Mouse (Mus musculus) embryonic facial prominence, embryonic 15.5 days (tissue): Measurements from ENCODE around the gene Cinp. TPM values are rescaled to one million over a fixed set of nuclear protein-coding genes. Genes with fewer than 3 reads are reported as not detected.

Experiments
- ATAC-seq: fragments of 200-750 bp; cut with Nextera tagmentation; 2 replicates; pipeline ENCODE4 v1.8.0; 2017; ENCODE audit warnings: low read depth, moderate TSS enrichment; ENCODE audit not compliant: insufficient number of reproducible peaks, low FRiP score, low TSS enrichment
- H3K27ac ChIP-seq: fragments of 300-500 bp; sonication (generic); replicated peaks from 2 replicates; pipeline ENCODE4 v1.5.1; 2015; ENCODE audit warnings: mild to moderate bottlenecking, inconsistent platforms
- H3K27me3 ChIP-seq: fragments of 300-500 bp; sonication (generic); 2 replicates; pipeline ENCODE4 v1.6.1; 2015; ENCODE audit warnings: inconsistent platforms
- H3K36me3 ChIP-seq: fragments of 300-500 bp; sonication (generic); 2 replicates; pipeline ENCODE4 v1.6.1; 2015; ENCODE audit warnings: mild to moderate bottlenecking, inconsistent platforms
- H3K4me1 ChIP-seq: fragments of 300-500 bp; sonication (generic); 2 replicates; pipeline ENCODE4 v1.6.1; 2015; ENCODE audit warnings: inconsistent platforms
- H3K4me2 ChIP-seq: fragments of 300-500 bp; sonication (generic); replicated peaks from 2 replicates; pipeline ENCODE4 v1.6.1; 2015; ENCODE audit warnings: mild to moderate bottlenecking, inconsistent platforms
- H3K4me3 ChIP-seq: fragments of 300-500 bp; sonication (generic); replicated peaks from 2 replicates; pipeline ENCODE4 v1.5.1; 2015; ENCODE audit warnings: mild to moderate bottlenecking, inconsistent platforms
- H3K9ac ChIP-seq: fragments of 300-500 bp; sonication (generic); 2 replicates; pipeline ENCODE4 v1.6.1; 2015; ENCODE audit warnings: inconsistent platforms
- H3K9me3 ChIP-seq: fragments of 300-500 bp; sonication (generic); replicated peaks from 2 replicates; pipeline ENCODE4 v1.6.1; 2016; ENCODE audit warnings: inconsistent platforms
- WGBS: fragments of 180-500 bp; shearing (Covaris S2); methylation state at CpG from one replicate; pipeline ENCODE4 v1.1.7; 2015; 5-methylcytosine and 5-hydroxymethylcytosine counted together
- polyA plus RNA-seq: library from polyadenylated mRNA; unstranded; fragments of >200 nt; fragmentation: Nextera tagmentation; extraction: Ambion mirVana; gene quantifications from 2 replicates; pipeline ENCODE4 v1.2.1, GENCODE M21; 2015

Cinp gene
- polyA plus RNA-seq, 1 experiment from 2014 or later = 68.4 TPM

GRCm38 (mm10) chr12:110844227-110845130, 44.5 kb downstream of the Cinp start:
- H3K9ac ChIP-seq = peak overlapping the region; percentile 48
- H3K27ac ChIP-seq = peak overlapping the region; percentile 88
- H3K4me3 ChIP-seq = peak overlapping the region; percentile 62
- H3K4me2 ChIP-seq = peak overlapping the region; percentile 69
- 1% methylated on average over 42 of the region's 42 CpGs for WGBS
- no peaks in the 10 kb centered on the region for H3K36me3 ChIP-seq
- no peaks in the 10 kb centered on the region for H3K9me3 ChIP-seq
- H3K27me3 ChIP-seq = no peaks in the 10 kb centered on the region
- ATAC-seq = no peak
- peaks cover 25% of the 10 kb centered on the region for H3K4me1 ChIP-seq

- Histone ChIP-seq H3K27me3 (no peaks in the 10 kb centered on the region), H3K4me1 (peaks cover 25% of the 10 kb centered on the region), H3K27ac (no peak overlapping the region), H3K9ac (peak overlapping the region; percentile 48), H3K9me3 (no peaks in the 10 kb centered on the region), H3K36me3 (no peaks in the 10 kb centered on the region), H3K4me2 (peak overlapping the region; percentile 69), H3K4me3 (peak overlapping the region; percentile 62)
- 17% methylated on average over 32 of the region's 32 CpGs for WGBS
- ATAC-seq = 0 out of 2 replicates have a peak, but pooled peaks have one; percentile 21
Measured at GRCm38 (mm10) chr12:110843194-110844048, 45.5 kb downstream of the Cinp start.

- H3K36me3 ChIP-seq = no peaks in the 10 kb centered on the region
- no peaks in the 10 kb centered on the region for H3K27me3 ChIP-seq
- H3K9ac ChIP-seq = no peak overlapping the region
- H3K9me3 ChIP-seq = no peaks in the 10 kb centered on the region
- H3K4me1 ChIP-seq = peaks cover 31% of the 10 kb centered on the region
- ATAC-seq = no peak
- H3K4me3 ChIP-seq = no peak overlapping the region
- H3K4me2 ChIP-seq = no peak overlapping the region
- H3K27ac ChIP-seq = no peak overlapping the region
- 68% methylated on average over 5 of the region's 5 CpGs for WGBS
Measured at GRCm38 (mm10) chr12:110841731-110842493, 47.0 kb downstream of the Cinp start.

- peak within 1 kb of the TSS; percentile 60 for H3K4me2 ChIP-seq
- no peaks in the 10 kb centered on the region for H3K9me3 ChIP-seq
- no peaks in the 10 kb centered on the region for H3K27me3 ChIP-seq
- no peaks in the 10 kb centered on the region for H3K36me3 ChIP-seq
- peak; percentile 80 for ATAC-seq
- H3K27ac ChIP-seq = peak within 1 kb of the TSS; percentile 60
- H3K9ac ChIP-seq = peak within 1 kb of the TSS; percentile 49
- peak within 1 kb of the TSS; percentile 76 for H3K4me3 ChIP-seq
- H3K4me1 ChIP-seq = peaks cover 23% of the 10 kb centered on the region
- WGBS = under 1% methylated on average over 71 of the region's 71 CpGs
Measured at GRCm38 (mm10) chr12:110840348-110841198, 48.4 kb downstream of the Cinp start, which contains the start of gene Mok. Gene Mok, minus strand, starts transcription at chr12:110840939.

- Histone ChIP-seq H3K4me3 (no peak overlapping the region), H3K27me3 (no peaks in the 10 kb centered on the region), H3K4me2 (no peak overlapping the region), H3K27ac (no peak overlapping the region), H3K9ac (no peak overlapping the region), H3K4me1 (peaks cover 14% of the 10 kb centered on the region), H3K36me3 (no peaks in the 10 kb centered on the region), H3K9me3 (no peaks in the 10 kb centered on the region)
- WGBS = 81% methylated on average over 8 of the region's 8 CpGs
- ATAC-seq = no peak
Measured at GRCm38 (mm10) chr12:110837850-110838249, 51.1 kb downstream of the Cinp start.

- Histone ChIP-seq H3K4me1 (peaks cover 14% of the 10 kb centered on the region), H3K9ac (no peak overlapping the region), H3K27ac (peak overlapping the region; percentile 35), H3K9me3 (no peaks in the 10 kb centered on the region), H3K4me2 (no peak overlapping the region), H3K36me3 (no peaks in the 10 kb centered on the region), H3K27me3 (no peaks in the 10 kb centered on the region), H3K4me3 (no peak overlapping the region)
- ATAC-seq = no peak
- WGBS = 28% methylated on average over 5 of the region's 5 CpGs
Measured at GRCm38 (mm10) chr12:110837192-110837841, 51.6 kb downstream of the Cinp start.

- Histone ChIP-seq H3K4me3 (no peak overlapping the region), H3K9ac (no peak overlapping the region), H3K36me3 (no peaks in the 10 kb centered on the region), H3K27ac (peak overlapping the region; percentile 35; the same call in 1 of the 2 replicates), H3K4me1 (peaks cover 14% of the 10 kb centered on the region), H3K4me2 (no peak overlapping the region), H3K27me3 (no peaks in the 10 kb centered on the region), H3K9me3 (no peaks in the 10 kb centered on the region)
- 35% methylated on average over 6 of the region's 6 CpGs for WGBS
- ATAC-seq = no peak
Measured at GRCm38 (mm10) chr12:110836729-110837128, 52.2 kb downstream of the Cinp start.

- Histone ChIP-seq H3K4me3 (no peak overlapping the region), H3K27ac (no peak overlapping the region), H3K4me2 (no peak overlapping the region), H3K27me3 (no peaks in the 10 kb centered on the region), H3K9ac (no peak overlapping the region), H3K36me3 (no peaks in the 10 kb centered on the region), H3K9me3 (no peaks in the 10 kb centered on the region), H3K4me1 (peaks cover 14% of the 10 kb centered on the region)
- WGBS = 99% methylated on average over 3 of the region's 3 CpGs
- ATAC-seq = no peak
Measured at GRCm38 (mm10) chr12:110835182-110835581, 53.8 kb downstream of the Cinp start.

GRCm38 (mm10) chr12:110830293-110831024, 58.5 kb downstream of the Cinp start:
- H3K9ac ChIP-seq = no peak overlapping the region
- H3K4me2 ChIP-seq = no peak overlapping the region
- no peak for ATAC-seq
- no peak overlapping the region for H3K4me3 ChIP-seq
- no peaks in the 10 kb centered on the region for H3K4me1 ChIP-seq
- H3K27ac ChIP-seq = no peak overlapping the region
- H3K36me3 ChIP-seq = no peaks in the 10 kb centered on the region
- H3K27me3 ChIP-seq = no peaks in the 10 kb centered on the region
- H3K9me3 ChIP-seq = no peaks in the 10 kb centered on the region
- WGBS = 78% methylated on average over 9 of the region's 11 CpGs
